Mouse (Mus musculus) CH12.LX (cell line): ENCODE results near the gene Zfp148. TPM values are rescaled to one million over a fixed set of nuclear protein-coding genes. Genes with fewer than 3 reads are reported as not detected.

ENCODE experiments used
- DNase-seq: peaks from one replicate; pipeline ENCODE4 v3.0.0-alpha.2; 2013; ENCODE audit errors: extremely low read depth
- H3K27ac ChIP-seq: 2 replicates; pipeline ENCODE4 v1.5.1; 2012; ENCODE audit warnings: low read depth, mild to moderate bottlenecking, control low read depth, moderate library complexity; ENCODE audit not compliant: insufficient read depth
- H3K27me3 ChIP-seq: replicated peaks from 2 replicates; pipeline ENCODE3; 2012; ENCODE audit warnings: inconsistent platforms
- H3K36me3 ChIP-seq, 2 experiments: replicated peaks in 1 of 2; 2 replicates each; pipeline versions ENCODE3 to v1.6.1; 2012; ENCODE audit warnings: inconsistent platforms in 1 of 2, low read length in 1 of 2, mild to moderate bottlenecking in 1 of 2, mixed read lengths in 1 of 2, moderate library complexity in 1 of 2; ENCODE audit not compliant: control insufficient read depth in 1 of 2, insufficient read depth in 1 of 2
- H3K4me1 ChIP-seq, 2 experiments: 2 replicates each; pipeline ENCODE4 v1.6.1; 2012; ENCODE audit warnings: inconsistent platforms in 1 of 2, moderate library complexity in 1 of 2; ENCODE audit not compliant: insufficient read depth in 2 of 2, control insufficient read depth in 1 of 2
- H3K4me2 ChIP-seq: 2 replicates; pipeline ENCODE4 v1.6.1; 2012; ENCODE audit warnings: low read depth, mild to moderate bottlenecking, control low read depth; ENCODE audit not compliant: poor library complexity, insufficient read depth, severe bottlenecking
- H3K4me3 ChIP-seq, 3 experiments: fragments of 150-350 bp in 1 of 3; sonication (generic) in 1 of 3; replicated peaks in 1 of 3; 2 replicates each; pipeline versions ENCODE3 to v1.5.1; 2011 to 2012; ENCODE audit warnings: low read depth in 2 of 3, low read length in 2 of 3, mild to moderate bottlenecking in 2 of 3, moderate library complexity in 2 of 3, control low read depth in 1 of 3, improper control_type of control experiment in 1 of 3, inconsistent platforms in 1 of 3, mixed read lengths in 1 of 3; ENCODE audit not compliant: poor library complexity in 1 of 3
- H3K79me2 ChIP-seq: replicated peaks from 2 replicates; pipeline ENCODE4 v1.6.1; 2012; ENCODE audit warnings: mild to moderate bottlenecking, moderate library complexity; ENCODE audit not compliant: control insufficient read depth, poor library complexity, insufficient read depth, severe bottlenecking; ENCODE audit errors: extremely low read depth
- H3K9ac ChIP-seq: 2 replicates; pipeline ENCODE4 v1.6.1; 2012; ENCODE audit warnings: low read depth, mild to moderate bottlenecking, control low read depth, moderate library complexity; ENCODE audit not compliant: insufficient read depth
- H3K9me3 ChIP-seq: replicated peaks from 2 replicates; pipeline ENCODE3; 2012; ENCODE audit warnings: low read length, inconsistent platforms, mixed read lengths
- BHLHE40 ChIP-seq: IDR thresholded peaks from 2 replicates; pipeline ENCODE4 v1.6.1; 2011; ENCODE audit warnings: mild to moderate bottlenecking, low read depth, low read length, improper control_type of control experiment
- CHD1 ChIP-seq: IDR thresholded peaks from 2 replicates; pipeline ENCODE4 v1.6.1; 2012; ENCODE audit warnings: low read depth, low read length, improper control_type of control experiment, inconsistent platforms
- CHD2 ChIP-seq: IDR thresholded peaks from 2 replicates; pipeline ENCODE4 v1.6.1; 2011; ENCODE audit warnings: low read length, improper control_type of control experiment
- CTCF ChIP-seq, 2 experiments: IDR thresholded peaks in 1 of 2; conservative IDR thresholded peaks in 1 of 2; 2 replicates each; pipeline ENCODE4 v1.5.1; 2011 to 2012; ENCODE audit warnings: low read depth in 2 of 2, low read length in 2 of 2, improper control_type of control experiment in 1 of 2, inconsistent platforms in 1 of 2, mild to moderate bottlenecking in 1 of 2, moderate library complexity in 1 of 2
- E2F4 ChIP-seq: IDR thresholded peaks from 2 replicates; pipeline ENCODE4 v1.6.1; 2011; ENCODE audit warnings: low read depth, low read length, improper control_type of control experiment; ENCODE audit not compliant: insufficient replicate concordance
- ELF1 ChIP-seq: IDR thresholded peaks from 2 replicates; pipeline ENCODE4 v1.6.1; 2014; ENCODE audit warnings: low read depth, mild to moderate bottlenecking, inconsistent platforms, low read length, improper control_type of control experiment
- EP300 ChIP-seq: IDR thresholded peaks from 2 replicates; pipeline ENCODE4 v1.6.1; 2011; ENCODE audit warnings: low read length, improper control_type of control experiment
- ETS1 ChIP-seq: conservative IDR thresholded peaks from 2 replicates; pipeline ENCODE4 v1.6.1; 2012; ENCODE audit warnings: low read depth, mild to moderate bottlenecking, inconsistent platforms, low read length, improper control_type of control experiment, moderate library complexity
- GABPA ChIP-seq: IDR thresholded peaks from 2 replicates; pipeline ENCODE4 v1.6.1; 2012; ENCODE audit warnings: low read depth, low read length, improper control_type of control experiment, inconsistent platforms; ENCODE audit not compliant: insufficient replicate concordance
- HCFC1 ChIP-seq: IDR thresholded peaks from 2 replicates; pipeline ENCODE4 v1.6.1; 2012; ENCODE audit warnings: low read depth, mild to moderate bottlenecking, inconsistent platforms, low read length, improper control_type of control experiment
- IRF4 ChIP-seq: IDR thresholded peaks from 2 replicates; pipeline ENCODE4 v1.6.1; 2014; ENCODE audit warnings: low read depth, mild to moderate bottlenecking, inconsistent platforms, low read length, improper control_type of control experiment
- JUN ChIP-seq: IDR thresholded peaks from 2 replicates; pipeline ENCODE4 v1.6.1; 2011; ENCODE audit warnings: low read depth, mild to moderate bottlenecking, low read length, improper control_type of control experiment, moderate library complexity; ENCODE audit not compliant: insufficient read depth
- JUND ChIP-seq: conservative IDR thresholded peaks from 2 replicates; pipeline ENCODE4 v1.6.1; 2011; ENCODE audit warnings: low read depth, low read length, improper control_type of control experiment
- KAT2A ChIP-seq: IDR thresholded peaks from 2 replicates; pipeline ENCODE4 v1.6.1; 2012; ENCODE audit warnings: low read length, improper control_type of control experiment, inconsistent platforms; ENCODE audit not compliant: insufficient replicate concordance
- MAFK ChIP-seq: IDR thresholded peaks from 2 replicates; pipeline ENCODE4 v1.6.1; 2011; ENCODE audit warnings: low read length, improper control_type of control experiment; ENCODE audit not compliant: insufficient replicate concordance
- MAX ChIP-seq: IDR thresholded peaks from 2 replicates; pipeline ENCODE4 v1.6.1; 2011; ENCODE audit warnings: low read length, improper control_type of control experiment
- MAZ ChIP-seq: IDR thresholded peaks from 2 replicates; pipeline ENCODE4 v1.6.1; 2012; ENCODE audit warnings: low read depth, mild to moderate bottlenecking, inconsistent platforms, low read length, improper control_type of control experiment, moderate library complexity
- MEF2A ChIP-seq: IDR thresholded peaks from 2 replicates; pipeline ENCODE4 v1.6.1; 2014; ENCODE audit warnings: low read depth, mild to moderate bottlenecking, inconsistent platforms, low read length, improper control_type of control experiment, borderline replicate concordance
- MXI1 ChIP-seq: IDR thresholded peaks from 2 replicates; pipeline ENCODE4 v1.6.1; 2011; ENCODE audit warnings: mild to moderate bottlenecking, low read depth, low read length, improper control_type of control experiment
- MYC ChIP-seq: IDR thresholded peaks from 2 replicates; pipeline ENCODE4 v1.6.1; 2011; ENCODE audit warnings: low read depth, mild to moderate bottlenecking, improper control_type of control experiment, low read length
- NELFE ChIP-seq: IDR thresholded peaks from 2 replicates; pipeline ENCODE4 v1.6.1; 2011; ENCODE audit warnings: low read depth, low read length, improper control_type of control experiment
- NRF1 ChIP-seq: IDR thresholded peaks from 2 replicates; pipeline ENCODE4 v1.6.1; 2014; ENCODE audit warnings: low read depth, mild to moderate bottlenecking, inconsistent platforms, low read length, improper control_type of control experiment, moderate library complexity
- PAX5 ChIP-seq: IDR thresholded peaks from 2 replicates; pipeline ENCODE4 v1.6.1; 2012; ENCODE audit warnings: low read length, inconsistent platforms, mixed read lengths
- POLR2A ChIP-seq: IDR thresholded peaks from 2 replicates; pipeline ENCODE4 v1.6.1; 2011; ENCODE audit warnings: low read depth, mild to moderate bottlenecking, improper control_type of control experiment, low read length
- POLR2AphosphoS2 ChIP-seq: IDR thresholded peaks from 2 replicates; pipeline ENCODE4 v1.6.1; 2011; ENCODE audit warnings: low read depth, low read length, improper control_type of control experiment
- RAD21 ChIP-seq: IDR thresholded peaks from 2 replicates; pipeline ENCODE4 v1.6.1; 2011; ENCODE audit warnings: low read depth, mild to moderate bottlenecking, low read length, improper control_type of control experiment, moderate library complexity
- RCOR1 ChIP-seq: conservative IDR thresholded peaks from 2 replicates; pipeline ENCODE4 v1.6.1; 2012; ENCODE audit warnings: low read depth, mild to moderate bottlenecking, inconsistent platforms, low read length, improper control_type of control experiment
- SIN3A ChIP-seq: IDR thresholded peaks from 2 replicates; pipeline ENCODE4 v1.6.1; 2012; ENCODE audit warnings: low read length, improper control_type of control experiment, inconsistent platforms
- SMC3 ChIP-seq: IDR thresholded peaks from 2 replicates; pipeline ENCODE4 v1.6.1; 2011; ENCODE audit warnings: low read depth, low read length, improper control_type of control experiment
- TBP ChIP-seq: conservative IDR thresholded peaks from 2 replicates; pipeline ENCODE4 v1.6.1; 2011; ENCODE audit warnings: low read depth, low read length, improper control_type of control experiment
- TCF12 ChIP-seq: IDR thresholded peaks from 2 replicates; pipeline ENCODE4 v1.6.1; 2014; ENCODE audit warnings: low read depth, mild to moderate bottlenecking, inconsistent platforms, low read length, improper control_type of control experiment
- UBTF ChIP-seq: IDR thresholded peaks from 2 replicates; pipeline ENCODE4 v1.6.1; 2012; ENCODE audit warnings: low read depth, mild to moderate bottlenecking, inconsistent platforms, low read length, improper control_type of control experiment, moderate library complexity
- USF1 ChIP-seq: IDR thresholded peaks from 2 replicates; pipeline ENCODE4 v1.6.1; 2014; ENCODE audit warnings: low read depth, mild to moderate bottlenecking, inconsistent platforms, low read length, improper control_type of control experiment
- USF2 ChIP-seq: conservative IDR thresholded peaks from 2 replicates; pipeline ENCODE4 v1.6.1; 2011; ENCODE audit warnings: low read depth, low read length, improper control_type of control experiment
- ZC3H11A ChIP-seq: IDR thresholded peaks from 2 replicates; pipeline ENCODE4 v1.6.1; 2012; ENCODE audit warnings: low read depth, mild to moderate bottlenecking, inconsistent platforms, low read length, improper control_type of control experiment
- ZKSCAN1 ChIP-seq: IDR thresholded peaks from 2 replicates; pipeline ENCODE4 v1.6.1; 2012; ENCODE audit warnings: low read depth, inconsistent platforms, low read length, improper control_type of control experiment, borderline replicate concordance
- ZMIZ1 ChIP-seq: IDR thresholded peaks from 2 replicates; pipeline ENCODE4 v1.6.1; 2012; ENCODE audit warnings: low read depth, mild to moderate bottlenecking, inconsistent platforms, low read length, improper control_type of control experiment
- ZNF384 ChIP-seq: IDR thresholded peaks from 2 replicates; pipeline ENCODE4 v1.6.1; 2012; ENCODE audit warnings: low read depth, low read length, improper control_type of control experiment, inconsistent platforms
- dilution Hi-C: fragments of 300-500 bp; cut with MboI; formaldehyde crosslinking; loops from 2 replicates; pipeline ENCODE4 v1.14.3; 2020; ENCODE audit warnings: low sequenced_read_pairs; ENCODE audit not compliant: extremely low pct_unique_long_range_greater_than_20kb, extremely low pct_ligation_motif_present
- in situ Hi-C: fragments of 300-500 bp; cut with MboI; formaldehyde crosslinking; loops from 3 replicates; pipeline ENCODE4 v1.14.3; 2019; ENCODE audit warnings: low sequenced_read_pairs, low pct_ligation_motif_present, low pct_unique_long_range_greater_than_20kb, mixed read lengths
- polyA plus RNA-seq: library from polyadenylated mRNA; unstranded; fragments of >175 nt; gene quantifications from 2 replicates; pipeline ENCODE4 v1.2.1, GENCODE M21; 2012; ENCODE audit warnings: low read depth; ENCODE audit not compliant: insufficient read length
- total RNA-seq, 2 experiments: library from RNA; depleted of rRNA; stranded (reverse); fragments of 300-350 nt in 1 of 2; fragments of >200 nt in 1 of 2; gene quantifications; 2 replicates each; pipeline ENCODE4 v1.2.3; 2012 to 2014

The Zfp148 gene
- total and polyA plus RNA-seq, 3 experiments = 19.5 to 36.6 (median 28.6) TPM

GRCm38 (mm10) chr16:33399913-33400782 is 19.5 kb downstream of the Zfp148 start:
- peaks cover 11 to 74% of the 10 kb centered on the region in 2 experiments for H3K4me1 ChIP-seq
- H3K9ac ChIP-seq = peak overlapping the region; percentile 70
- peak overlapping the region; percentile 83 for H3K4me2 ChIP-seq
- dilution Hi-C loops = no loop called here
- H3K27me3 ChIP-seq = no peaks in the 10 kb centered on the region
- no peaks in the 10 kb centered on the region for H3K9me3 ChIP-seq
- peak overlapping the region; percentile 56 to 65 (median 57) for H3K4me3 ChIP-seq
- peaks cover 0 to 8% of the 10 kb centered on the region in 2 experiments for H3K36me3 ChIP-seq
- peaks cover 67% of the 10 kb centered on the region for H3K79me2 ChIP-seq
- peak overlapping the region; percentile 26; the same call in 1 of the 2 replicates for H3K27ac ChIP-seq
- TF ChIP-seq GABPA = no peak
- peak; percentile 71 for TF ChIP-seq SIN3A
- no peak for TF ChIP-seq TBP
- no peak for TF ChIP-seq USF1
- TF ChIP-seq RAD21 = no peak
- peak; percentile 83; the same call in 1 of the 2 replicates for TF ChIP-seq MXI1
- TF ChIP-seq E2F4 = no peak
- TF ChIP-seq NRF1 = peak; percentile 95
- TF ChIP-seq SMC3 = no peak
- TF ChIP-seq MAFK = no peak
- no peak for TF ChIP-seq USF2
- TF ChIP-seq MAX = peak; percentile 85
- no peak for TF ChIP-seq MAZ
- TF ChIP-seq CHD1 = peak; percentile 81; the same call in 1 of the 2 replicates
- TF ChIP-seq CHD2 = no peak
- peak; percentile 92 for TF ChIP-seq UBTF
- no peak for TF ChIP-seq KAT2A
- no peak for TF ChIP-seq ZC3H11A
- no peak for TF ChIP-seq ZMIZ1
- no peak for TF ChIP-seq JUND
- TF ChIP-seq JUN = no peak
- peak; percentile 97 for TF ChIP-seq ELF1
- no peak for TF ChIP-seq ZNF384
- peak; percentile 58; the same call in 1 of the 2 replicates for TF ChIP-seq IRF4
- TF ChIP-seq TCF12 = peak; percentile 49; the same call in 1 of the 2 replicates
- no peak for TF ChIP-seq PAX5
- TF ChIP-seq EP300 = no peak
- TF ChIP-seq POLR2A = peak; percentile 89
- no peak for TF ChIP-seq ZKSCAN1
- TF ChIP-seq NELFE = peak; percentile 65
- TF ChIP-seq MEF2A = no peak; the same call in 1 of the 2 replicates
- peak; percentile 60; the same call in 1 of the 2 replicates for TF ChIP-seq MYC
- TF ChIP-seq ETS1 = no peak
- 0 out of 2 replicates have a peak, but pooled peaks have one; percentile 38 for TF ChIP-seq POLR2AphosphoS2
- no peak for TF ChIP-seq CTCF (conservative IDR thresholded peaks at IDR 0.05 in 1 of 2, IDR thresholded peaks at IDR 0.05 in 1 of 2; ENCODE audit: low read depth in 2 of 2, low read length in 2 of 2)
- TF ChIP-seq HCFC1 = peak; percentile 56
- TF ChIP-seq BHLHE40 = 0 out of 2 replicates have a peak, but pooled peaks have one; percentile 41
- no peak for TF ChIP-seq RCOR1
- peak; percentile 89 for DNase-seq
- in situ Hi-C loops = no loop called here
